Mouse (Mus musculus) forebrain, postnatal 0 days (tissue): ENCODE measurements around the gene Rpl26. TPM values are rescaled to one million over a fixed set of nuclear protein-coding genes. Genes with fewer than 3 reads are reported as not detected.
"Not testable (repeated sequence)": the region's sequence is repeated elsewhere in the genome, so short reads cannot be mapped to it uniquely, and the experiment has no call there.

Experiments used
- ATAC-seq: fragments of 200-750 bp; cut with Nextera tagmentation; 2 replicates; pipeline ENCODE4 v1.8.0; 2017; ENCODE audit warnings: mild to moderate bottlenecking, moderate library complexity
- DNase-seq: peaks from one replicate; pipeline ENCODE4 v3.0.0-alpha.2; 2015
- H3K27ac ChIP-seq: fragments of 300-500 bp; sonication (generic); 2 replicates; pipeline ENCODE4 v1.5.1; 2014; ENCODE audit warnings: low read depth, mild to moderate bottlenecking, antibody characterized with exemption, low read length, moderate library complexity, mixed read lengths
- H3K27me3 ChIP-seq: fragments of 300-500 bp; sonication (generic); 2 replicates; pipeline ENCODE4 v1.6.1; 2014; ENCODE audit warnings: mild to moderate bottlenecking, low read length, mixed read lengths; ENCODE audit not compliant: insufficient read depth
- H3K36me3 ChIP-seq: fragments of 300-500 bp; sonication (generic); 2 replicates; pipeline ENCODE4 v1.6.1; 2014; ENCODE audit warnings: mild to moderate bottlenecking, moderate library complexity; ENCODE audit not compliant: insufficient read depth
- H3K4me1 ChIP-seq: fragments of 300-500 bp; sonication (generic); 2 replicates; pipeline ENCODE4 v1.6.1; 2014; ENCODE audit warnings: antibody characterized with exemption; ENCODE audit not compliant: insufficient read depth
- H3K4me2 ChIP-seq: fragments of 300-500 bp; sonication (generic); 2 replicates; pipeline ENCODE4 v1.6.1; 2014; ENCODE audit warnings: low read depth, mild to moderate bottlenecking, moderate library complexity
- H3K4me3 ChIP-seq: fragments of 300-500 bp; sonication (generic); 2 replicates; pipeline ENCODE4 v1.5.1; 2014; ENCODE audit warnings: low read depth, low read length, mixed read lengths
- H3K9ac ChIP-seq: fragments of 300-500 bp; sonication (generic); 2 replicates; pipeline ENCODE4 v1.6.1; 2014; ENCODE audit warnings: mild to moderate bottlenecking
- H3K9me3 ChIP-seq: fragments of 300-500 bp; sonication (generic); 2 replicates; pipeline ENCODE4 v1.6.1; 2016; ENCODE audit warnings: low read length
- CTCF ChIP-seq: sonication (generic); IDR thresholded peaks from 2 replicates; pipeline ENCODE4 v1.5.1; 2016; ENCODE audit warnings: antibody characterized with exemption, control low read depth, low read depth
- WGBS: fragments of 180-500 bp; shearing (Covaris S2); extraction: QIAGEN DNeasy Blood & Tissue Kit; methylation state at CpG from one replicate; pipeline ENCODE4 v1.1.7; 2014; 5-methylcytosine and 5-hydroxymethylcytosine counted together
- polyA plus RNA-seq: library from polyadenylated mRNA; unstranded; fragments of >200 nt; fragmentation: Nextera tagmentation; extraction: Ambion mirVana; gene quantifications from 2 replicates; pipeline ENCODE4 v1.2.1, GENCODE M21; 2015
- total RNA-seq: library from RNA; depleted of rRNA; stranded (reverse); fragments of >200 nt; gene quantifications from 2 replicates; pipeline ENCODE4 v1.2.3, GENCODE M21; 2014

The Rpl26 gene
- total and polyA plus RNA-seq, 2 experiments from 2014 or later, result 585 to 1,229 TPM

DNA sequence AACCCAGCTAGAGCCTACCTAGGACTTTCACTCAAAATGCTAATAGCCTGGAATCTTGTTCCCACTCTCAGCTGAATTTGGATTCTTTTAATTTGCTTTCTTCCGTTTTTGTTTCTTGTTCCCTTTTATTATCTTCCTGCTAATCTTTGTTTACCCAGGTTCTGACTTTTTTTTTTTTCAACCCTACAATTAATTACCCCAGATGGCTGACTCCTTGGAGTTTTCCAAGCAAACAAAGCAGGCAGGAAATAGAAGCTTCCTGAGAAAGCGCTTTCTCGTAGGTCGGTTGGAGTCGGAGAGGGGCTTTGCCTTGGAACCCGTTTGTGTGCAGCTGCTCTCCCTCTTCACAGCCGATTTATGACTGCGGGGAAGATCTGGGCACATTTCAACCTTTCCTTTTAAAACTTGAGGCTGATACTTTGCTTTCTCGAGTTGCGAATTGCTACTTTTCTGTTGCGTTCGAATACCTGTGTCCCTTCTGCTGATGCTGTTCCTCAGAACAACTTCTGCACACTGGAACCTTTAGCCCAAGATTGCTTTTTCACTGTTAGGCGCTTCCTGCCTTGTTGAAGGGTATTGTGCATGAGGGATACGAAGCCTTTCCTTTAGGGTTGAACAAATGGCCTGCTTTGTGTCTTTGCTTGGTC, 10.3 kb downstream of the Rpl26 start:
- Histone ChIP-seq H3K4me2 (no peak overlapping the region), H3K9ac (no peak overlapping the region), H3K9me3 (no peaks in the 10 kb centered on the region), H3K27me3 (no peaks in the 10 kb centered on the region), H3K4me3 (no peak overlapping the region), H3K36me3 (peaks cover 5% of the 10 kb centered on the region), H3K27ac (no peak overlapping the region), H3K4me1 (no peaks in the 10 kb centered on the region)
- ATAC-seq, result no peak
- DNase-seq, result no peak
- 57% methylated on average over 14 of the region's 14 CpGs for WGBS
- no peak for TF ChIP-seq CTCF

DNA sequence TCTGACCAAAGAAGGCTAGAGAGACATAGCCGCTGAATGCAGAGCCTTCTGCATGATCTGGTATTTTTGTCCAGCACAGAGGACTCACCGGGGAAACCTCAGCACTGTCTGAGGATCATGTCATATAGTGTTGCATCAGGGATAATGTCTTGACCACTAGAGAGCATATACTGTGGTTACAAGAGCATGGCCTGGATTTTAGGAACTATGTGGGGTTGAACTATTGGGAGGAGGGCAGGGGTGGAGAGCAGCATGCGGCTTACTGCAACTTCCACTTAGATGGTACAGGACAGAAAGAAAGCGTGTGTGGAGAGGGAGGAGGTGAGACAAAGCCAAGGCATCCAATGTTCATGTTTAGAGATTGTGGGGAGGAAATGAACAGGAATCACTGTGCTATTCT, 13.2 kb downstream of the Rpl26 start:
- no peak for ATAC-seq
- TF ChIP-seq CTCF, result no peak

DNA sequence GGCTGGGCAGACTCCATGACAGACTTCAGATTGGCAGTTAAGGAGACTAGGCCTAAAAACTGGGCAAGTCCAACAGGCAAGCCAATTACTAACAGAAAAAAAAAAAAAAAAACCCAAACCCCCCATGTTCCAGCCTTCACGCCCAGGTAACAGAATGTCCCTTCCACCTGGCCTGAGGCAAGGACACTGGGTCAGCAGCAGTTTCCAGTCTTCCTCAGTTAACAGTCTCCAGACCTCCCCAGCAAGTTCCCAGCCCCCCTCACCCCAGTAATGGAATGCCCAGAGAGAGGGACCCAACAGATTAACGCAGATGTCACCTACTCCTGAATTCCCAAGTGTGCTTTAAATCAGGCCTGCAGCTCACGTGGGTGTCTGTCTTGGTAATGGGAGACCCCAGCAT, 21.8 kb downstream of the Rpl26 start:
- Histone ChIP-seq H3K36me3 (no peaks in the 10 kb centered on the region), H3K9ac (no peak overlapping the region), H3K27me3 (no peaks in the 10 kb centered on the region), H3K27ac (no peak overlapping the region), H3K4me2 (no peak overlapping the region), H3K4me1 (no peaks in the 10 kb centered on the region), H3K9me3 (no peaks in the 10 kb centered on the region), H3K4me3 (no peak overlapping the region)
- no peak for TF ChIP-seq CTCF
- DNase-seq, result no peak
- no peak for ATAC-seq
- WGBS, result 63% methylated on average over 3 of the region's 3 CpGs

More for the DNA sequence above, 13.2 kb downstream of the Rpl26 start:
- no peak for DNase-seq
- Histone ChIP-seq H3K36me3 (no peaks in the 10 kb centered on the region), H3K4me3 (no peak overlapping the region), H3K9me3 (no peaks in the 10 kb centered on the region), H3K27me3 (no peaks in the 10 kb centered on the region), H3K27ac (no peak overlapping the region), H3K4me2 (no peak overlapping the region), H3K4me1 (no peaks in the 10 kb centered on the region), H3K9ac (no peak overlapping the region)
- WGBS, result 94% methylated on average over 4 of the region's 4 CpGs

DNA sequence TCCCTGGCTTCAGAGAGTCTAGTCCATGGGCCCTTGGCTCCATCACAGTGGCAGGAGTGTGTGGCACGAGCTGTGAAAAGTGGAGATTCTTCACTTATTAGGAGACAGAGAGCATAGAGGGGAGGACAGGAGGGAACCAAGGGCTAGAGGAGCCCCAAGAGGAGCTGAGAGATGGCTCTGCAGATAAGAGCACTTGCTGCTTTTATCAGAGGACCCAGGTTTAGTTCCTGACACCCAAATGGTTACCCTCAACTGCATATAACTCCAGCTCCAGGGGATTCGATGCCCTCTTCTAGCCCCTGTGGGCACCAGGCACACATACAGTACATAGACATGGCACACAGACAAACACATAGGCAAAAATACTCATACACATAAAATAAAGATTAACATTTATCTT, 23.4 kb downstream of the Rpl26 start:
- H3K4me1 ChIP-seq, result no peaks in the 10 kb centered on the region
- no peaks in the 10 kb centered on the region for H3K36me3 ChIP-seq
- TF ChIP-seq CTCF, result no peak
- no peaks in the 10 kb centered on the region for H3K27me3 ChIP-seq
- DNase-seq (no peak), ATAC-seq (no peak)
- WGBS, result 88% methylated on average over 2 of the region's 2 CpGs
- no peak overlapping the region for H3K4me3 ChIP-seq
- no peak overlapping the region for H3K4me2 ChIP-seq
- H3K9me3 ChIP-seq, result no peaks in the 10 kb centered on the region
- no peak overlapping the region for H3K27ac ChIP-seq
- no peak overlapping the region for H3K9ac ChIP-seq

DNA sequence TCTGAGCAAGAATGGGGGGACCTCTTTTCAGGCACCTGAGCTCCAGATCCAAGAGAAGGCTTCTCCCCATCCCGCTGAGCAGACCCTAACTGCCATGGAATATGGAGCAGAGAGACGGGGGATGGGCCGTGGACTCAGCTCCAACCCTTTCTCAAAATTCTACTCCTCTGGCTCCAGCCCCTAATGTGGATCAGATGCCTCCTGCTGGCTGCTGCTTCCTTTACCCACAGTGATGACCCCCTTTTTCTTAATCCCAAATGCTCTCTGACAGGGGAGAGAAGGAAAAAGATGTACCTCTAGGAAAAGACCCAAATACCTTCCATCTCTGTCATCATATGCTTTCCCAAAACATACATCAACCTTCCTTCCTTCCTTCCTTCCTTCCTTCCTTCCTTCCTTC, 25.6 kb downstream of the Rpl26 start, which contains the start of gene Odf4:
Gene Odf4, minus strand, starts transcription at position 101 of the 400 bp plus-strand sequence.
- no peak for ATAC-seq

DNA sequence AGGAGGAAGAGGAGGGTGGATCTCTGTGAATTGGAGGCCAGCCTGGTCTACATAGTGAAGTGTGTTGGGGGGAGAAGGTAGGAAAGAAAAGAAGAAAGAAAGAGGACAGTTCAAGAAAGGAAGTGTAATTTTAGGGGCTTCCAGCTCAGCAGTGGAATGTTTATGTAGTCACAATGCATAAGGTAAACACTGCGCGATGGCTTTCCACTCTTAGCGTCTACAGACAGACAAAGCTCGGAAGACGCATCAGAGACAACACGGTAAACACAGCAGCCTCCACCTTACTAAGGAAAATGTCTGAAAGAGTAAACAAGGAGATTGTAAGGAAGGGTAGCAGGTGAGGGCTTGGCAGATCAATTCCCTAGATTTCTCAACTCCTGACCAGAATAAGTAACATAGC, 28.6 kb downstream of the Rpl26 start:
- no peak overlapping the region for H3K4me3 ChIP-seq
- no peaks in the 10 kb centered on the region for H3K27me3 ChIP-seq
- no peaks in the 10 kb centered on the region for H3K4me1 ChIP-seq
- ATAC-seq, result no peak
- WGBS, result 79% methylated on average over 6 of the region's 6 CpGs
- no peak for DNase-seq
- no peak overlapping the region for H3K27ac ChIP-seq
- no peak overlapping the region for H3K9ac ChIP-seq
- no peak for TF ChIP-seq CTCF
- H3K9me3 ChIP-seq, result no peaks in the 10 kb centered on the region
- H3K4me2 ChIP-seq, result no peak overlapping the region
- no peaks in the 10 kb centered on the region for H3K36me3 ChIP-seq

More for the DNA sequence above, 25.6 kb downstream of the Rpl26 start, which contains the start of gene Odf4:
- Histone ChIP-seq H3K4me2 (no peak within 1 kb of the TSS), H3K9ac (no peak within 1 kb of the TSS), H3K9me3 (no peaks in the 10 kb centered on the region), H3K36me3 (no peaks in the 10 kb centered on the region), H3K27ac (no peak within 1 kb of the TSS), H3K4me1 (no peaks in the 10 kb centered on the region), H3K27me3 (no peaks in the 10 kb centered on the region), H3K4me3 (no peak within 1 kb of the TSS)
- DNase-seq, result no peak
- TF ChIP-seq CTCF, result no peak
- 79% methylated on average over 3 of the region's 3 CpGs for WGBS

DNA sequence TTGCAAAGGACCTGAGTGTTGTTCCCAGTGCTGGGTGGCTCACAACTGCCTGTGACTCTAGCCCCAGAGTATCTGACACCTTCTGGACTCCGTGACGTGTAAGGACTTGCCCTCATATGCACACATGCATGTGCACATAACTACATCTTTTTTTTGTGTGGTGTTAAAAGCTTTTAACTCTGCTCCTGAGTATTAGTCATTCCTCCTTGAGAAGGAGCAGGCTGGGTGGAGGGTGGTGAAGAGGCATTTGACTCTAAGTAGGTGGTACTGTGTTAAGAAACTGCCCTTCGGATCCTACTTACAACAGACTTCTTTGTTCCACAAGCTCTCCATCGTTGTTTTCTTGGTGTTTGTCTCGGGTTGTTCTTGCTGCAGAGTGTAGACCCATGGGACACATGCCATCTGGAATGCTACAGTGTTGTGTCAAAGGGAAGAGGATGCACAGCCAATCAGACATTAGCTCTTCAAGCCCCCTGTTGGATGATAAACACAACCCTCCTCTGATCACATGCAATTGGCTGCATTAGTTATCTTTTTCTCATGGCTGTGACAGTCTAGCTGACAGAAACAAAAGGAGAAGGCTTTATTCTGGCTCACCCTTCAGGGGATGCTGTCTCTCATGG, 32.6 kb downstream of the Rpl26 start:
- DNase-seq (peak; percentile 4), ATAC-seq (peak; percentile 60; the same call in 1 of the 2 replicates)
- Histone ChIP-seq H3K36me3 (no peaks in the 10 kb centered on the region), H3K9me3 (no peaks in the 10 kb centered on the region), H3K4me1 (peaks cover under 1% of the 10 kb centered on the region; the same call in 1 of the 2 replicates), H3K4me2 (no peak overlapping the region), H3K27ac (no peak overlapping the region), H3K9ac (no peak overlapping the region), H3K4me3 (no peak overlapping the region), H3K27me3 (no peaks in the 10 kb centered on the region)
- no peak; the same call in 1 of the 2 replicates for TF ChIP-seq CTCF
- 68% methylated on average over 5 of the region's 5 CpGs for WGBS

DNA sequence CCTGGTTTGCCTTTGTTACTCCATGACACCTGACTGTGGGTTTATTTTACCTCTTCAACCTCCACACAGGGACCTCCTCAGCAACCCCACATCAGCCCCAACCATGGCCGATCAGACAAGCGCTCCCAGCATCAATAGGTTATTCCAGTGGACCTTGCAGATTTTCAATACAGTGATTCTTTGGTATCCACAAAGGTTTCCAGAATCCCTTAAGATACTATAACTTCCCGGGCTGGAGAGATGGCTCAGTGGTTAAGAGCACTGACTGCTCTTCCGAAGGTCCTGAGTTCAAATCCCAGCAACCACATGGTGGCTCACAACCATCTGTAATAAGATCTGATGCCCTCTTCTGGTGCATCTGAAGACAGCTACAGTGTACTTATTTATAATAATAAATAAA, 35.6 kb downstream of the Rpl26 start:
- not testable (repeated sequence) for H3K9me3 ChIP-seq, H3K4me2 ChIP-seq, H3K4me3 ChIP-seq, ATAC-seq, DNase-seq, H3K9ac ChIP-seq, H3K4me1 ChIP-seq, H3K27ac ChIP-seq, H3K36me3 ChIP-seq, H3K27me3 ChIP-seq
- WGBS, result 89% methylated on average over 4 of the region's 4 CpGs
